Mouse (Mus musculus) small intestine, adult 2 months (tissue): ENCODE results near the gene Fignl1.

Experiments
- CTCF ChIP-seq: fragments of 200-500 bp; IDR thresholded peaks from 2 replicates; pipeline ENCODE4 v1.5.1; 2012; ENCODE audit warnings: low read depth, mild to moderate bottlenecking, control low read depth, inconsistent platforms, low read length, moderate library complexity, mixed read lengths; ENCODE audit not compliant: insufficient replicate concordance, insufficient read length; ENCODE audit errors: extremely low read depth
- POLR2A ChIP-seq: fragments of 200-500 bp; IDR thresholded peaks from 2 replicates; pipeline ENCODE4 v1.6.1; 2012; ENCODE audit warnings: low read depth, mild to moderate bottlenecking, control low read depth, inconsistent platforms, low read length, moderate library complexity

- TF ChIP-seq CTCF: no peak
- TF ChIP-seq POLR2A: no peak
These were observed 27.0 kb upstream of the Fignl1 start for GRCm38 (mm10) chr11:11835791-11836190.
